Mouse (Mus musculus): ENCODE measurements around the gene Fitm1. TPM values are rescaled to one million over a fixed set of nuclear protein-coding genes. Genes with fewer than 3 reads are reported as not detected.

The Fitm1 gene
- total and polyA plus RNA-seq, 2 experiments from 2014 or later = 0.25 TPM; not detected in 1

DNA sequence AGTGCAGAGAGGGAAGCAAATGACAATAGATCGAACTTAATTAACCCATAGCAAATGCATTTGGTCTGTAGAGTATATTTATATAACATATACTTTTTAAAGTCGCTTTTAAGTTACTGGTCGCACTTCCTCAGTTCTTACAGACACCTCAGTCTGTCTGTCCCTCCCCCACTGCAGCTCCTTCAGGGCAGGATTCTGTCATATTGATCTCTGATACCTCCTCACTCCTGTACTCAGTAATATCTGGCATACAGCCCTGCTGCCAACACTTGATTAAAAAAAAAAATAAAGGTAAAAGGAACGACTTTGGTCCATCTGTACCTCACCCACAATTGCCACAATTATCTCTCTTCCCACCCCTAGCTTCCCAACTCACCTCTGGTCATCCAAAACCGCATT lies 8.9 kb downstream of the Fitm1 start:
- Histone ChIP-seq H3K4me2 (ENCODE audit: low read depth, low read length) (peak overlapping the region; percentile 79), H3K4me3 (ENCODE audit: low read length) (peak overlapping the region; percentile 54), H3K27ac (peak overlapping the region; percentile 79), H3K9me3 (ENCODE audit: low read length) (no peaks in the 10 kb centered on the region), H3K9ac (replicated peaks; ENCODE audit: low read length) (peak overlapping the region; percentile 71), H3K36me3 (ENCODE audit: insufficient read depth, low read length) (peaks cover 9% of the 10 kb centered on the region; the same call in 1 of the 2 replicates), H3K27me3 (ENCODE audit: insufficient read depth, low read length) (no peaks in the 10 kb centered on the region), H3K4me1 (ENCODE audit: insufficient read depth, low read length) (0 out of 2 replicates have a peak, but pooled peaks cover 9% of the 10 kb centered on the region)
- WGBS = 44% methylated on average over 5 of the region's 5 CpGs
- ATAC-seq (no peak), DNase-seq (ENCODE audit: low spot score) (no peak)
- no peak for TF ChIP-seq CTCF (IDR thresholded peaks at IDR 0.05; ENCODE audit: low read depth)

DNA sequence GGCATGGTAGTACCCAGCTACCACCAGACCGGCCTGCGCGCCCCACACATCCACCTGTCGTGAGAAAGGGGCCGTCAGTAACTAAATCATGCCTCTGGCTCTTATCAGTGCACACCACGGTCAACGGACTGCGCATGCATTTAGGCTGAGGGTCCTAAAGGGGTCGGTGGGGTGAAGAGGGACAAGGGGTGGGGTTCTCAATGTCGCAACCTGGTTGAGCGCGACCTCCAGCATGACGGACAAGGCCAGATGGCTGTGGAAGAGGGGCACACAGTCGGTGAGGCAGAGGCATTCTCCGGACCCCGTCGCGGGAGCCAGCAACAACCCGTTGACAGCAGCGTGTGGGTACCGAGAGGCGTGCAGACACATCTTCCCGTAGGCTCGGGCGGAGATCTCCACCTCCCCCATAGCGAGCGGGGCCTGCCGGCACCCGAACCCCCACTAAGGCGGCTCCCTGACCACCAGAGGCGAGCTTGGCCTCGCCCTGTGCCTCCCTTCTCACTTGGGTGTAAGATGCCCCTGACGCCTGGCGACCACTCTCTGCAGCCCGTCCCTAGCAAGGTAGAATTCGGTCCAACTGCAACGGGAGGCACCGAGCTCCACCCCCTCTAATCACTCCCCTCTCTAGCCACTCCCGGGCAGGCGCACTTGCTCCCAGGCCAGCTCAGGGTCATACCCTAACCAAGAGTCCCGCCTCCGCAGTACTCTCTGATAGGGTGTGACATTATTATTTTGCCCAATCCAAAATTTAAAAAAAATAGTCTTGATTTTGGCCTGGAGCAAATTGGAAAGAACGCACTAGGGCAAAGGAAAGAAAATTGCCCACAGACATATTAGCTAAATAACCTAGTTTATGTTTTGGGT lies 9.5 kb downstream of the Fitm1 start, which contains the start of gene Emc9:
Gene Emc9 (minus strand): TSS at position 601 of the 864 bp plus-strand sequence.
- Histone ChIP-seq H3K4me3 (ENCODE audit: low read length) (peak within 1 kb of the TSS; percentile 54), H3K27me3 (ENCODE audit: insufficient read depth, low read length) (no peaks in the 10 kb centered on the region), H3K27ac (peak within 1 kb of the TSS; percentile 79), H3K9ac (replicated peaks; ENCODE audit: low read length) (peak within 1 kb of the TSS; percentile 71), H3K4me2 (ENCODE audit: low read depth, low read length) (peak within 1 kb of the TSS; percentile 79), H3K4me1 (ENCODE audit: insufficient read depth, low read length) (0 out of 2 replicates have a peak, but pooled peaks cover 9% of the 10 kb centered on the region), H3K9me3 (ENCODE audit: low read length) (no peaks in the 10 kb centered on the region), H3K36me3 (ENCODE audit: insufficient read depth, low read length) (peaks cover 9% of the 10 kb centered on the region; the same call in 1 of the 2 replicates)
- no peak; the same call in 1 of the 2 replicates for TF ChIP-seq CTCF (IDR thresholded peaks at IDR 0.05; ENCODE audit: low read depth)
- 4% methylated on average over 42 of the region's 43 CpGs for WGBS
- ATAC-seq (peak; percentile 80), DNase-seq (ENCODE audit: low spot score) (peak; percentile 69)

DNA sequence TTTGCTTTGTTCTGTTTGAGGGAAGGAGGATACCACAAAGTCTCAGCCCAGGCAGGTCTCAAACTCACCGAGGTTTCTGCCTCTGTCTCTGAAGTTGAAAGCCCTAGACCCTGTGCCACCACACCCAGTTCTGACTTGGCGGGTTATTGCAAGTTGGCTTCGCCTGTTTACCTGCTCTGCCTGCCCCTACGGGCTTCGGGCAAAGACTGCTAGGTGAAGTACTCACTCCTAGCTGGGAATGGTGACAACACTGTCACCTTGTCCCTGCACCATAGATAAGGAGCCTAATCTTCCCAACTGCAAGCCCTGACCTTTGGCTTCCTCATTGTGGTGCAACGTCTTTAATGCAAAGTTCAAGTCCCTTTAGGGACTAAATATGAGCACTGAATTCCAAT lies 10.1 kb downstream of the Fitm1 start:
- no peaks in the 10 kb centered on the region for H3K27me3 ChIP-seq (ENCODE audit: insufficient read depth, low read length)
- DNase-seq (ENCODE audit: low spot score) = no peak
- TF ChIP-seq CTCF (IDR thresholded peaks at IDR 0.05; ENCODE audit: low read depth) = no peak
- H3K4me1 ChIP-seq (ENCODE audit: insufficient read depth, low read length) = 0 out of 2 replicates have a peak, but pooled peaks cover 13% of the 10 kb centered on the region
- no peaks in the 10 kb centered on the region for H3K9me3 ChIP-seq (ENCODE audit: low read length)
- 60% methylated on average over 6 of the region's 6 CpGs for WGBS
- no peak overlapping the region for H3K9ac ChIP-seq (replicated peaks; ENCODE audit: low read length)
- H3K27ac ChIP-seq = peak overlapping the region; percentile 79; the same call in 1 of the 2 replicates
- ATAC-seq = no peak
- H3K4me2 ChIP-seq (ENCODE audit: low read depth, low read length) = peak overlapping the region; percentile 79
- peaks cover 9% of the 10 kb centered on the region; the same call in 1 of the 2 replicates for H3K36me3 ChIP-seq (ENCODE audit: insufficient read depth, low read length)
- peak overlapping the region; percentile 54 for H3K4me3 ChIP-seq (ENCODE audit: low read length)

DNA sequence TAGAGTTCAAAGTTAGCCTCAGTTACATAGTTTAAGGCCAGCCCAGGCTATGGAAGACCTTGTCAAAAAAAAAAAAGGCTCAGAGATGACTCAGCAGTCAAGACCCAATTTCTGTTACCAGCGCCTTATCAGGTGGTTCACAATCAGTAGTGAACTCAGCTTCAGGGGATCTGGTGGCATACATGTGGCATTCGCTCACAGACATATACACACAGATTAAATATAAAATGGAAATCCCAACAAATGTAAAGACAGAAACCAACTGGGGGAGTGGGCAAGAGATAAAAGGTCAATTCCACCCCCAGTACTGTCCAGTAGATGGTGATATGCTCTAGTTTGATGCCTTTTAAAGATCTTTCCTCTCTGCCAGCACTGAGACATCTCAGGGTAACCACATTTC lies 10.7 kb downstream of the Fitm1 start:
- TF ChIP-seq CTCF (IDR thresholded peaks at IDR 0.05; ENCODE audit: low read depth) = no peak; the same call in 1 of the 2 replicates
- no peak overlapping the region for H3K4me3 ChIP-seq (ENCODE audit: low read length)
- WGBS = 95% methylated on average over 2 of the region's 2 CpGs
- no peak overlapping the region for H3K27ac ChIP-seq
- 0 out of 2 replicates have a peak, but pooled peaks cover 13% of the 10 kb centered on the region for H3K4me1 ChIP-seq (ENCODE audit: insufficient read depth, low read length)
- ATAC-seq = no peak
- peaks cover 9% of the 10 kb centered on the region; the same call in 1 of the 2 replicates for H3K36me3 ChIP-seq (ENCODE audit: insufficient read depth, low read length)
- H3K9ac ChIP-seq (replicated peaks; ENCODE audit: low read length) = no peak overlapping the region
- no peaks in the 10 kb centered on the region for H3K27me3 ChIP-seq (ENCODE audit: insufficient read depth, low read length)
- H3K4me2 ChIP-seq (ENCODE audit: low read depth, low read length) = no peak overlapping the region
- no peaks in the 10 kb centered on the region for H3K9me3 ChIP-seq (ENCODE audit: low read length)
- no peak for DNase-seq (ENCODE audit: low spot score)

DNA sequence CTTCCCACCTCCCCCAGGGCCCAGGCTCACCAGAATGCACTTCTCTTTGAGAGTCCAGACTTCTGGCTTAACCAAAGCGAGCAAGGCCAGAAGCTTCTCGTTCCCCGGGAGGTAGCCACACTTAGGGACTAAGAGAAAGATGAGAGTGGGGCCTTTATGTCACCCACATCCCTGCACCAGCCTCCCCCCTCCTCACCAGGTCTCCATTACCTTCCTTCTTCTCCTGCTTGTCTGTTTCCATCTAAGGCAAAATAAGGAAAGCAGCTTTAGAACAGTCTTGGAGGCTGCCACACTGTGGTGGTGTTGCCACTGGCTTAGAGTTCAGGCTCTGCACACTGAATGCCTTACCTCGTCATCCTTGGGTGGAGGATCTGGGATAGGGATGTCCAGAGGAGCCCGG lies 13.9 kb downstream of the Fitm1 start:
- DNase-seq (ENCODE audit: low spot score) (no peak), ATAC-seq (no peak)
- H3K27me3 ChIP-seq (ENCODE audit: insufficient read depth, low read length) = no peaks in the 10 kb centered on the region
- peaks cover 1% of the 10 kb centered on the region; the same call in 1 of the 2 replicates for H3K36me3 ChIP-seq (ENCODE audit: insufficient read depth, low read length)
- no peak overlapping the region for H3K4me3 ChIP-seq (ENCODE audit: low read length)
- H3K4me1 ChIP-seq (ENCODE audit: insufficient read depth, low read length) = peaks cover 28% of the 10 kb centered on the region
- no peak overlapping the region for H3K9ac ChIP-seq (replicated peaks; ENCODE audit: low read length)
- TF ChIP-seq CTCF (IDR thresholded peaks at IDR 0.05; ENCODE audit: low read depth) = no peak
- no peak overlapping the region for H3K27ac ChIP-seq
- H3K9me3 ChIP-seq (ENCODE audit: low read length) = no peaks in the 10 kb centered on the region
- H3K4me2 ChIP-seq (ENCODE audit: low read depth, low read length) = no peak overlapping the region
- 88% methylated on average over 5 of the region's 5 CpGs for WGBS

DNA sequence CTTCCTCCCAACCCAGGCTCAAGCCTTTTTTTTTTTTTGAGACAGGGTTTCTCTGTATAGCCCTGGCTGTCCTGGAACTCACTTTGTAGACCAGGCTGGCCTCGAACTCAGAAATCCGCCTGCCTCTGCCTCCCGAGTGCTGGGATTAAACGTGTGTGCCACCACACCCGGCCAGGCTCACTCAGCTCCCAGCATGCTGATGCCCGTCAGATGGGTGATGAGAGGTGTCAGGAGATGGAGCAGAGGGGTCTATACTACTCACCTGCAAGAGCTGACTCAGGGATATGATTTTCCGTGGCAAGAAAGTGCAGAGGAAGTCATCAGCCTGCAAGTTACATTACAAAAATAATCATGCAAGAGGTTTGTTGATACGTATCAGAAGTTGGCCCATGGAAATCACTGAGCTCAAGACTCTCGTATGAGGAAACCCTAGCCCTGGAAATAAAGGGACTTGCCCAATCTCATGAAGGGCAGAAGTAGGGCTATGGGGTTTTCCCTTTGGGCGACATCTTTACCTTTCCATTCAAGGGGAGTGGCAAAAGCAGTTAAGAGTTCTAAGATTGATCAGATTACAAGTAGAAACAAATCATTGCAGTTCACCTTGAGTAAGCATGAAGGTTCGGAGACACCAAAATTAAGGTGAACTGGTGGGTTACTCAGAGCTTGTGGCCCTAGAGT lies 14.5 kb downstream of the Fitm1 start:
- peak overlapping the region; percentile 96; the same call in 1 of the 2 replicates for H3K27ac ChIP-seq
- TF ChIP-seq CTCF (IDR thresholded peaks at IDR 0.05; ENCODE audit: low read depth) = no peak
- peaks cover 8% of the 10 kb centered on the region for H3K36me3 ChIP-seq (ENCODE audit: insufficient read depth, low read length)
- DNase-seq (ENCODE audit: low spot score) (no peak), ATAC-seq (no peak)
- H3K27me3 ChIP-seq (ENCODE audit: insufficient read depth, low read length) = no peaks in the 10 kb centered on the region
- peaks cover 24% of the 10 kb centered on the region for H3K4me1 ChIP-seq (ENCODE audit: insufficient read depth, low read length)
- H3K9me3 ChIP-seq (ENCODE audit: low read length) = no peaks in the 10 kb centered on the region
- H3K9ac ChIP-seq (replicated peaks; ENCODE audit: low read length) = peak overlapping the region; percentile 72
- peak overlapping the region; percentile 79 for H3K4me3 ChIP-seq (ENCODE audit: low read length)
- H3K4me2 ChIP-seq (ENCODE audit: low read depth, low read length) = peak overlapping the region; percentile 90
- WGBS = 89% methylated on average over 11 of the region's 11 CpGs

All from hindbrain, postnatal 0 days (tissue).